Mouse (Mus musculus): ENCODE measurements at regions not wholly inside any gene's neighbourhood (a gene's known extent, or its start where the extent isn't known, plus 50 kb on each side); places are given as distances from the start of the nearest gene placed in this dataset.

DNA sequence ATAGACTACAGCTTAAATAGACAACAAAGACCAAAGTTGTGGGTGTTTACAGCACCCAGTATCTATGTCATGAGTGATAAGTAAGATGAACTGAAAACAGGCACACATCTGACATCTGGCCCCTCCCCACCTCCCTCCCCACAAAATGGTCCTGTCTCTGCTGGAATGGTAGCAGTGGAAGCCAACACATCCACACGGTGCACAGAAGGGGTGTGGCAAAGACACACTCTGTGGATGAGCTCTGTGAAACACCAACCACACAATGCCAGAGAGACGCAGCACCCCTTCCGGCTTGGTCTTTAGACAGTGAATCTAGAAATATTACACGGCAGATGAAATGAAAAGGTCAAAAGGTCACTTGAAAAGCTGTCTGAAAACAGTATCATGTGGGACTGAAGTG lies 85.6 kb downstream of the Fgf18 start:
- H3K9ac ChIP-seq: no peak overlapping the region
- no peaks in the 10 kb centered on the region for H3K4me1 ChIP-seq
- H3K36me3 ChIP-seq: no peaks in the 10 kb centered on the region
- 75% methylated on average over 4 of the region's 4 CpGs for WGBS
- peaks cover 7% of the 10 kb centered on the region; the same call in 1 of the 2 replicates for H3K27me3 ChIP-seq
- H3K4me3 ChIP-seq: no peak overlapping the region
- H3K9me3 ChIP-seq: 0 out of 2 replicates have a peak, but pooled peaks cover 2% of the 10 kb centered on the region
- no peak overlapping the region for H3K27ac ChIP-seq
- H3K4me2 ChIP-seq: no peak overlapping the region
- ATAC-seq (ENCODE audit: insufficient number of reproducible peaks, insufficient read depth, low FRiP score, low TSS enrichment, low read depth): no peak

DNA sequence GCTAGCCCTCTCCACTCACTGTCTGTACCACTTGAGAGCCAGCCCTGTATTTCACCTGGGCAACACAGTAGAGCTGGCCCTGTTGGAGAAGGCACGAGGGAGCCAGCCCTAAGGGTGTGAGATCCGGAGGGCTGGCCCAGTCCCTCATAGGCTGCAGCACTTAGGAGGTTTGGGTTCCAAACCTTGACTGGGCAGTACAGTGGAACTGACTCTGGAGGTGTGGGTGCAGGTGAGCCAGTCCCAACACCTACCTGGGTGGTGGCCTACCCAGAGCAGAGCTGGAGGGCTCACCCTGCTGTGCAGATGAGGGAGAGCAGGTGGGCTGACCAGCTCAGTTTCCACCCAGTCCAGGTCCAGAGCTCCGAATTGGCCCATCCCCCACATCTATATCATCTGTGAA lies 86.8 kb downstream of the Fgf18 start:
- H3K27ac ChIP-seq: no peak overlapping the region
- no peaks in the 10 kb centered on the region for H3K36me3 ChIP-seq
- peaks cover 7% of the 10 kb centered on the region; the same call in 1 of the 2 replicates for H3K27me3 ChIP-seq
- no peaks in the 10 kb centered on the region for H3K4me1 ChIP-seq
- 72% methylated on average over 3 of the region's 3 CpGs for WGBS
- H3K9me3 ChIP-seq: 0 out of 2 replicates have a peak, but pooled peaks cover 2% of the 10 kb centered on the region
- H3K9ac ChIP-seq: no peak overlapping the region
- H3K4me2 ChIP-seq: no peak overlapping the region
- no peak overlapping the region for H3K4me3 ChIP-seq
- ATAC-seq (ENCODE audit: insufficient number of reproducible peaks, insufficient read depth, low FRiP score, low TSS enrichment, low read depth): 0 out of 2 replicates have a peak, but pooled peaks have one; percentile 26

DNA sequence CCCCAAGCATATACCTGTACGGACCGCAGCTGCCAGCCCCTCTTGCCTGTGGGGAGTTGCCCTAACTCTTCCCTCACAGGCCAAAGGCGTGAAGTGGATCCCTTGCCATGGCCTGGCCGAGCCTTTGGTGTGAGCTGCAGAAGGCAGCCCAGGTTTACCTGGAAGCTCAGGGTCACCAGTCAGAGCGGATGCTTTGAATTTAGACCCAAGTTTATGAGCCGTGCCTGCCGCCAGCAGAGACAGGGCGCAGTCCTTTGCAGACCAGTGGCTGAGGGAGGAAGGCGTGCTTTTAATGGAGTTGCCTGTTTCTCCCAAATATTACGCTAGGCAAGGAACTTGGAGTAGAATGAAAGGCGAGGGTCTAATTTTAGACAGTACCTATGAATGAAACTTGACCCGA lies 97.0 kb downstream of the Fgf18 start:
- ATAC-seq (ENCODE audit: insufficient number of reproducible peaks, insufficient read depth, low FRiP score, low TSS enrichment, low read depth): no peak
- Histone ChIP-seq H3K4me3 (no peak overlapping the region), H3K27me3 (no peaks in the 10 kb centered on the region; the same call in none of the 2 replicates), H3K36me3 (no peaks in the 10 kb centered on the region), H3K4me1 (peaks cover 6% of the 10 kb centered on the region; the same call in 1 of the 2 replicates), H3K4me2 (no peak overlapping the region), H3K9ac (no peak overlapping the region), H3K9me3 (no peaks in the 10 kb centered on the region), H3K27ac (no peak overlapping the region)
- WGBS: 69% methylated on average over 12 of the region's 12 CpGs

DNA sequence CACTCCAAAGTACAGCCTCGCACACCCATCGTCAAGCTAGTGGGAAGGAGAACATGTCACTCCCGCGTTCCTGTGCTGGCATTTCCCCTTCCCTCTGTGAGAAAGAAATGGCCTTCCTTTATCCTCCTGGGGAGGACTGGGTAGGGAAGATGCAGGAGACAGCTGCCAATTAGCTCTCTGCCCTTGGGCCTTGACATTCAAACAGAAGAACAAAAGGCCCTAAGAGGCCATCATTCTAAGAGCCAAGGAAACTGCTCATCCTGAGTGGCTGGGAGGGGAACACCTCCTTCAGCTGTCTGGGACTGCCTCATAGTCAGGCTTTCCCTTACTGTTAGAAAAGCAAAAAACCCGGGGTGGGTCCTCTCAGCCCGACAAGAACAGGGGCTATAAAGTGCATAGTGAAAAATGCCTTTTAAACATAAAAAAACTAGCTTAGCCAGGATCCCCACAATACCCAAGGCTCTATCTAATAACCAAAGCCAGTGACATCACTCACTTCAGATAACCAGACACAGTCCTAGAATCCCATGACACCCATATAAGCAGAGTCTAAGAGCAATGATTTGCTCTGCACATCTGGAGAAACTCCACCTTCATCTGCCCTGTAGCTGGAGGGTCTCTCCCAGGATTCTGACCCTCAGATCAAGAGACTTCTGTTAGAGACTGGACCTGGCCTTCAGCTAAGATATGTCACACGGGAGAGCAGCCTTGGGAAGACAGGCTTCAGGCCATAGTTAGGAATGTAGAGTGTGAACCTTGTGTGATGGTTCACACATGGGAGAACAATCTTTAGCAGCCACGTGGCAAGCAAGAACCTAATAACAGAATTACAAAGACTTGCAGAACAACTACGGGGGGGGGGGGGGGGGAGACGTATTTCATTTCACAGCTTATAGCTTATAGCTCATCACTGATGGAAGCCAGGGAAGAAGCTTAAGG lies 107.1 kb downstream of the Fgf18 start:
- no peaks in the 10 kb centered on the region for H3K4me1 ChIP-seq
- peaks cover 2% of the 10 kb centered on the region; the same call in 1 of the 2 replicates for H3K9me3 ChIP-seq
- no peak for ATAC-seq (ENCODE audit: insufficient number of reproducible peaks, insufficient read depth, low FRiP score, low TSS enrichment, low read depth)
- no peak overlapping the region for H3K27ac ChIP-seq
- H3K36me3 ChIP-seq: no peaks in the 10 kb centered on the region
- no peaks in the 10 kb centered on the region for H3K27me3 ChIP-seq
- no peak overlapping the region for H3K9ac ChIP-seq
- no peak overlapping the region for H3K4me3 ChIP-seq
- no peak overlapping the region for H3K4me2 ChIP-seq
- 61% methylated on average over 10 of the region's 10 CpGs for WGBS

DNA sequence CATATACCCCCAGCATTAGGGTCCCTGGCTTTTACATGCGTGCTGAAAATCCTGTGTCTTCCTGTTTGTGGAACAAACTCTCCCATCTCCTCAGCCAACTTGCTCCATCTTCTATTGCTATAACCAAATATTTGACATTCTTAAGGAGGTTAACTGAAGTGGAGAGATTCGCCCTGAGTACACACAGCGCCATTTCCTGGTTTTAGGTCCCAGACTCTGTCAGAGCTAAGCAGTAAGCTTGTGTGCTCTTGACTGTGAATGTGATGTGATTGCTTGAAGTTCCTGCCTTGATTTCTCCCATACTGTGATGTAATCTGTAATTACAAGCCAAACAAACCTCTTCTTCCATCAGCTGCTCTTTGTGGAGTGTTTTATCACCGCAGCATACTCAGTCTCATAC lies 110.8 kb downstream of the Fgf18 start:
- no peak for ATAC-seq (ENCODE audit: insufficient number of reproducible peaks, insufficient read depth, low FRiP score, low TSS enrichment, low read depth)
- no peaks in the 10 kb centered on the region for H3K4me1 ChIP-seq
- H3K36me3 ChIP-seq: no peaks in the 10 kb centered on the region
- no peak overlapping the region for H3K27ac ChIP-seq
- 83% methylated on average over 4 of the region's 4 CpGs for WGBS
- no peaks in the 10 kb centered on the region for H3K9me3 ChIP-seq
- H3K9ac ChIP-seq: no peak overlapping the region
- H3K27me3 ChIP-seq: no peaks in the 10 kb centered on the region
- no peak overlapping the region for H3K4me3 ChIP-seq
- no peak overlapping the region for H3K4me2 ChIP-seq

DNA sequence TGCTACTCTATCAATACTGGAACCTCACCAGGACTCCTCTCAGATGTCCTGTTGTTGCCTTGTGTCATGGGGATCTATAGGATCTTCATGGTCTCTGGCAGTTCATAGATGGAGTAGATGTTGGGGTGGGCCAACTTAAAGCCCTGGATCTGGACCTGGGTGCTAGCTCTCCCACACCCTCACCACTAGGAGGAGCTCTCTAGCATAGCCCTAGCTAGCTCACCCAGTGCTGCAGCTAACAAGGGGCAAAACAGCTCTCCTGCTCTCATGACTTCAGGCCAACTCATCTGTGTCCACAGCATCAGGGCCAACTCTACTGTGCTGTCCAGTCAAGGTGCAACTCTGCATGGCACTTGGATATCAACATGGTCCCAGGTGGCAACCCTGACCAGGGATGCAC lies 118.3 kb downstream of the Fgf18 start:
- H3K27me3 ChIP-seq: no peaks in the 10 kb centered on the region

DNA sequence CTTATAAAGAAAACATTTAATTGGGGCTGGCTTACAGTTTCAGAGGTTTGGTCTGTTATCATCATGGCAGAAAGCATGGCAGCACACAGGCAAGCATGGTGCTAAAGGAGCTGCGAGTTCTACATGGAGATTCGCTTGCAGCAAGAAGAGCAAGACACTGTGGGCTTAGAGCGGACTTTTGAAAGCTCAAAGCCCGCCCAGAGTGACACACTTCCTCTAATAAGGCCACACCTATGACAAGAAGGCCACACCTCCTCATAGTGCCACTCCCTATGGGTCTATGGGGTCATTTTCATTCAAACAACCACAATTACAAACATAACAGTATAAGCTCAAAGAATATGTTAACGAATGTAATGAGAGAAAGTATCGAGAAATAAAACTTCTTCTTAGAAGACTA lies 120.1 kb downstream of the Fgf18 start:
- ATAC-seq (ENCODE audit: insufficient number of reproducible peaks, insufficient read depth, low FRiP score, low TSS enrichment, low read depth): no peak
- no peak overlapping the region for H3K4me2 ChIP-seq
- H3K36me3 ChIP-seq: no peaks in the 10 kb centered on the region
- 96% methylated on average over 6 of the region's 6 CpGs for WGBS
- H3K4me1 ChIP-seq: no peaks in the 10 kb centered on the region
- H3K4me3 ChIP-seq: no peak overlapping the region
- no peak overlapping the region for H3K27ac ChIP-seq
- no peaks in the 10 kb centered on the region for H3K27me3 ChIP-seq
- no peak overlapping the region for H3K9ac ChIP-seq
- H3K9me3 ChIP-seq: no peaks in the 10 kb centered on the region

More for the DNA sequence above, 118.3 kb downstream of the Fgf18 start:
- no peak overlapping the region for H3K27ac ChIP-seq
- no peak for ATAC-seq (ENCODE audit: insufficient number of reproducible peaks, insufficient read depth, low FRiP score, low TSS enrichment, low read depth)
- H3K4me2 ChIP-seq: no peak overlapping the region
- H3K9ac ChIP-seq: no peak overlapping the region
- no peaks in the 10 kb centered on the region for H3K36me3 ChIP-seq
- no peaks in the 10 kb centered on the region for H3K9me3 ChIP-seq
- no peaks in the 10 kb centered on the region for H3K4me1 ChIP-seq
- no peak overlapping the region for H3K4me3 ChIP-seq

DNA sequence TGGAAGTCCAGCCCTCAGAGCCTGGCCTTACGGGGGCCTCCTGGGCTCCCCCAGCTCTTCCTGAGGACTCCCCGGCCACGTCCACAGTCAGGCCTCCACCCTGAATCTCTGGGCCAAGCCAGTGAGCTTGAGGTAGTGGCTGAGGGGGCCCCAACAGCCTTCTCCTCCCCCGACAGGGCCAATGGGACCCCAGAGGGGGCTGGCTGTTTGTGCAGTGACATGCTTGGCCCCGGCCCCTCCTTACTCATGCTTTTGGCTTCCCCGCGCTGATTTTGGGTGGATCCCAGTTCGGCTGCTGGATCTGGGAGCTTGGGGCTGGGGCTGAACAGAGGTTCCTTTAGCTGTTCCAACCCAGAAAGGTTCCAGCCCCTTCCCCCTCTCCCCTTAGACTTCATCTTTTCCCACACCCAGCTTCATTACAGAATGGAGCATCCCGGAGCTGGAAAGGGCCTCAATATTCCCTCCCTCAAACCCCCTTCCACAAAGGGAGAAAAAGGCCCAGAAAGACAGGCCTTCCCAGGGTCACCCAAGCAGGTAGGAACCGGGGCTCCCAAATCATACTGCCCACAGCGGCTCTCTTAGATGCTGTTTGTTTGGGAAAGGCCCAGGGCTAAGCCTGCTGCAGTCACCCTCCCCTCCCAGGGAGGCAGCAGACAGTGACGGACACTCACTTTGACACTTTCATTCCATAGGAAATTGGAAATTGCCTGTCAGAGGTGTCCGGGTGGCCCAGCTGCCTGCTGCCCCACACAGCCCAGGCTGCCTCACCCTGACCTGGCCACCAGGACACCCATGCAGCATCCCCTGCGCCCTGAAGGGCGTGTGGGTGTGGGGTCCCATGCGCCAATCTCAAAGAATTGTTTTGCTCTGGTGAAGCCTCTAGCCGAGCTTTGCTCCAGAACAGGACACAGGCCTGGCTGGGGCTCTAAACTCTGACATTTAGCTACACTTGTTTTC lies 133.7 kb downstream of the Fgf18 start:
- Histone ChIP-seq H3K27me3 (no peaks in the 10 kb centered on the region), H3K36me3 (no peaks in the 10 kb centered on the region), H3K27ac (0 out of 2 replicates have a peak overlapping the region, but pooled peaks have one; percentile 22), H3K4me3 (no peak overlapping the region), H3K9me3 (no peaks in the 10 kb centered on the region), H3K4me2 (no peak overlapping the region), H3K9ac (0 out of 2 replicates have a peak overlapping the region, but pooled peaks have one; percentile 21), H3K4me1 (peaks cover 13% of the 10 kb centered on the region)
- WGBS: 68% methylated on average over 17 of the region's 17 CpGs
- no peak for ATAC-seq (ENCODE audit: insufficient number of reproducible peaks, insufficient read depth, low FRiP score, low TSS enrichment, low read depth)

DNA sequence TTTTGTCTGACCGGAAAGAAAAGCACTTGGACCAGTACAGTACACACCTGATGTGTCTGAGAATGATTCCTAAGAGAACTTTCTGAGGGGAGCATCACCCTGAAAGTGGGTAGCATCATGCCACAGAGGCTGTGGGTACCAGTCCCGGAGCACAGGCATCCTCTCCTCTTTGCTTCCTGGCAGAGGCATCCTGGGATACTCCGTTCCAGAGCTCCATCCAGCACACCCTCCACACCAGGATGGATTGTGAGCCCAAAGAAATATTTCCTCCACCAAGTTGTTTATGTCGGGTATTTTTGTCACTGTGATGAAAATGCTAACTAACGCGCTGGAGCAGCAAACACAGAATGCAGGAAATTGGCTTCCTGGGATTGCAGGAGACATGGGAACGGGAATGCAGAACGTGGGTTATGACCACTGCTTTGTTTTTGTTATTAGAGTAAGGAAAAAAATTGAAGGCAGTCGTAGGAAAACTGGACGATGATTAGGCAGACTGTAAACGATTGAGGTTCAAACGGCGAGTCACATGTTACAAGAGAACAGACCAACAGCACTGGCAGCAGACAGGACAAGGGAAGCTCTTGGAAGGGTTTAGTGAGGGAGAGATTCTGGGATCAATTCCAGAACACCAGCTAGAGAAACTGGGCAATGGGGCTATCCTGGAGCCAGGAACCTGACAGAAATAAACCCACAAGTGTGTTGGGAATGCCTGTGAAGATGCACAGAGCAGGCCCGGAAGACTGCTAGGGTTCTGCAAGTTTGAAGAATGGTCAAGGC lies 134.6 kb downstream of the Fgf18 start:
- Histone ChIP-seq H3K4me2 (no peak overlapping the region), H3K27ac (0 out of 2 replicates have a peak overlapping the region, but pooled peaks have one; percentile 22), H3K36me3 (no peaks in the 10 kb centered on the region), H3K9me3 (no peaks in the 10 kb centered on the region), H3K9ac (no peak overlapping the region), H3K27me3 (peaks cover 4% of the 10 kb centered on the region; the same call in 1 of the 2 replicates), H3K4me1 (peaks cover 13% of the 10 kb centered on the region), H3K4me3 (no peak overlapping the region)
- ATAC-seq (ENCODE audit: insufficient number of reproducible peaks, insufficient read depth, low FRiP score, low TSS enrichment, low read depth): no peak
- WGBS: 74% methylated on average over 14 of the region's 14 CpGs

DNA sequence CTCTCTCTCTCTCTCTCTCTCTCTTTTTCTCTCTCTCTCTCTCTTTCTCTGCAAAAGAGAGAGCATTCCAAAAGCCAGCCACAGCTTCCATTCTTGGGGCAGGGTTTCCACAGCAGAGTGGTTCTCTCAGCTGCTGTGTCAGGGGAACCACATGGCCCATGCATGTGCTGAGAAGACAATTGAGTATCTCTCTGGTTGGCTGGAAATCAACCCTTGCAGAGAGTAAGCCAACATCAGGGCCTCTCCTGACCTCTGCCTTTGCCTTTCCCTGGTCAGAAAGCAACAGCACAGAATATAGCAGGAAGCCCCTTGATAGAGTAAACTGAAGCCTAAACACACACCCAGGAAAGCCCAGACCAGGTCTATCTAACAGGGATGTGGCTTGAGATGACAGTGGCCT lies 138.6 kb downstream of the Fgf18 start:
- peaks cover 6% of the 10 kb centered on the region; the same call in 1 of the 2 replicates for H3K27me3 ChIP-seq
- H3K27ac ChIP-seq: no peak overlapping the region
- no peaks in the 10 kb centered on the region for H3K36me3 ChIP-seq
- H3K4me3 ChIP-seq: no peak overlapping the region
- H3K4me2 ChIP-seq: no peak overlapping the region
- no peak for ATAC-seq (ENCODE audit: insufficient number of reproducible peaks, insufficient read depth, low FRiP score, low TSS enrichment, low read depth)
- H3K4me1 ChIP-seq: peaks cover 23% of the 10 kb centered on the region
- H3K9ac ChIP-seq: no peak overlapping the region
- no peaks in the 10 kb centered on the region for H3K9me3 ChIP-seq
